Mouse (Mus musculus): ENCODE data around the gene Sowaha. TPM values are rescaled to one million over a fixed set of nuclear protein-coding genes. Genes with fewer than 3 reads are reported as not detected.

The Sowaha gene
- polyA plus RNA-seq, 1 experiment from 2014 or later, result 0.25 TPM

DNA sequence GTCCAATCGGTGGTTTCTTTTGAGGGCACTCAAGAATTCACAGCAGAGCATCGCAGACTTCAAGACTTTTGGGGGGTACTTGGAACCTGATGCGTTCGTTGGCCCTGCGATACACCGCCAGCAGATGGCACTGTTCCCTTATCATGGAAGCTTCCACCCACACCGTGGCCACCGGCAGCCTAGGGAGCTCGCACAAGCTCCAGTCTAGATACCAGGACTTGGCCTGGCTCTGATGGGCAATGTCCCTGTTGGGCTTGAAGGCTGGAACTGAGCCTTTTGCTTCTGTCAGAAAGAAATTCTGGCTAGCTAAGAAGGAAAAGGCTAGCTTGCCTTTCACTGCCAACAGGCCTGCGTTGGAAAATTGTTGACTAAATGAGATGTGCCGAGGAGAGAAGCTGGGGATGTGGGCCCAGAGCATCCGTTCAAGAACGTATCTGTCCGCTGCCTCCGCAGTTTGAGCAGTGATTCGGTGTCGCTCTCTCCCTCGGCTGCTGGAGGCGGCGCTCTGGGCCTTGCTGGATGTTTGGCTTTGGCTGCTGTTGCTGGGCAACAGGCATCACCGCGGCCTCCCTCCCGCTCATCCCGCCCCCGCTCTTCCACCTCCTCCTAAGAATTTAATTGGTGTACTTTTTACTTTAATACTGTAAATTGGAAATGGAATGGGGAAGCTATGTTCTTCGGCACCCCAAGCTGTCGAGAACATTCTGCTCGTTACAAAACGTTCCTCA lies 9.9 kb downstream of the Sowaha start, which contains the start of gene Gm9837:
Gm9837 (minus strand) TSS at position 512 of the 728 bp plus-strand sequence.
- DNase-seq (ENCODE audit: low spot score), result peak; percentile 97
- Histone ChIP-seq H3K27ac (ENCODE audit: low read depth, low read length) (no peak within 1 kb of the TSS), H3K4me3 (ENCODE audit: low read depth, low read length) (no peak within 1 kb of the TSS), H3K9me3 (ENCODE audit: control insufficient read depth, low read length) (no peaks in the 10 kb centered on the region), H3K9ac (ENCODE audit: low read depth, low read length) (no peak within 1 kb of the TSS), H3K4me2 (replicated peaks; ENCODE audit: low read depth, low read length) (peak within 1 kb of the TSS; percentile 25), H3K36me3 (ENCODE audit: control insufficient read depth, insufficient read depth, low read length) (no peaks in the 10 kb centered on the region), H3K4me1 (replicated peaks; ENCODE audit: control insufficient read depth, insufficient read depth, low read length) (peaks cover 6% of the 10 kb centered on the region; the same call in 1 of the 2 replicates), H3K27me3 (ENCODE audit: control insufficient read depth, insufficient read depth, low read length) (peaks cover 39% of the 10 kb centered on the region)
- WGBS, result 3% methylated on average over 29 of the region's 29 CpGs
- peak; percentile 81 for ATAC-seq (ENCODE audit: low FRiP score)

DNA sequence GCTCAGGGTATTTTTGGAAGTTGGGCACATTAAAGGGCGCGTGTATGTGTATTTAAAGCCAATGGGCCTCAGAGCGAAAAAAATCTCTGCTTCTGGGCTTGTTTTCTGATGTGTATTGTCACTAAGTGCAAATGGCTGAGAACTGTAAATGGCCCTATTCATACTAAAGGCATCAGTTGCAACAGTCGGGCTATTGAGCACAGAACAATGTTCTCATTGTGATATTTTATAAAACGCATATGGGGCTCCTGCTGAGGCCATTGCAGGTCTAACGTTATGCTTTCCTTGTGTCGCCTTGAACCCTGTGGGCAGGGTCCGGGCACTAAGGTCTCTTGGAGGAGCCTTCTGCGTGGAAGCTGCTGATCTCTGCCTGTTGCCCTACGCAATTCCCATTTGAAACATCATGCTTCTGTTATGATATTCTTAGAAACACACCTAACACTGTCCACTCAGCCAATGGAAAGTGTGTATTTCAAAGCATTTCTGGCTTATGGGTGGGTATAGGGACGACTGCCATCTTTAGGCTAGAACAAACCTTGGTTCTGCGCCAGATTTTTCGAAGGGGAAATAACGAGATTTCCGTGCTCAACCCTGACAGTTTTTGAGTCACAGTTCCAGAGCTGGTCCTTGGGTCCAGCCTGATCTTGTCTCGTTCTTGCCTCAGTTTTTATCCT lies 10.6 kb downstream of the Sowaha start:
- Histone ChIP-seq H3K27me3 (ENCODE audit: control insufficient read depth, insufficient read depth, low read length) (peaks cover 46% of the 10 kb centered on the region), H3K4me2 (replicated peaks; ENCODE audit: low read depth, low read length) (no peak overlapping the region; the same call in 1 of the 2 replicates), H3K4me3 (ENCODE audit: low read depth, low read length) (no peak overlapping the region), H3K36me3 (ENCODE audit: control insufficient read depth, insufficient read depth, low read length) (no peaks in the 10 kb centered on the region), H3K9me3 (ENCODE audit: control insufficient read depth, low read length) (no peaks in the 10 kb centered on the region), H3K4me1 (replicated peaks; ENCODE audit: control insufficient read depth, insufficient read depth, low read length) (peaks cover 6% of the 10 kb centered on the region; the same call in 1 of the 2 replicates), H3K9ac (ENCODE audit: low read depth, low read length) (no peak overlapping the region), H3K27ac (ENCODE audit: low read depth, low read length) (no peak overlapping the region)
- ATAC-seq (ENCODE audit: low FRiP score) (no peak), DNase-seq (ENCODE audit: low spot score) (no peak)
- 40% methylated on average over 16 of the region's 16 CpGs for WGBS

DNA sequence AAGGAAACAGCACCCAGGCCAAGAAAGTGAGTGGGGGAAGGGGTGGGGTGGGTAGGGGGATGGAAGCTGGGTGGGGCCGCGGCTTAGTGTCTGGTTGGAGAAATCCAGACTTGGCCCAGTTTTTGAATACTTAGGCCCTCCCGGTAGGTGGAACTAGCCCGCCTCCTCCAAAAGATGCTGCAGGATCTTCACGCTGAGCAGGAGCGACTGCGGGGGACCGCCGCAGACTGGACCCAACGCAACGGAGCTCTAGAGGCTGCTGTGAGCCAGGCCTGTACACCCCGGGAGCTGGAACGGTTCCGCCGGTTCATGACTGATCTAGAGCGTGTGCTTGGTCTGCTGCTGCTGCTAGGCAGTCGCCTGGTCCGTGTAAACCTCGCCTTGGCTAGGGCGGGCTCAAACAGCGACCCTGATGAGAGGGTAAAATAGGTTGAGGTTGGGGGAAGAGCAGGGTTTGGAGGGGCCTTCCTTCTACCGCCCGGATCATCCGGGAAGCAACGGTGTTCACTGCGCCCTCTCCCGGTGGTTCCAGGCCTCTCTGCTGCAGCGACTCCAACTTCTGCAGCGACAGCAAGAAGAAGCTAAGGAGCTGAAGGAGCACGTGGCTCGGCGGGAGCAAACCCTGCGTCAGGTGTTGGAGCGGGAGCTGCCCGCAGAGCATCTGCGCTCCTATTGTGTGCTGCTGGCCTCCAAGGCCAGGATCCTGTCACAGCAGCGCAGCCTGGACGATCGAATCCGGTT lies 13.7 kb downstream of the Sowaha start:
- peaks cover 66% of the 10 kb centered on the region for H3K27me3 ChIP-seq (ENCODE audit: control insufficient read depth, insufficient read depth, low read length)
- peak overlapping the region; percentile 40 for H3K4me2 ChIP-seq (replicated peaks; ENCODE audit: low read depth, low read length)
- no peaks in the 10 kb centered on the region for H3K36me3 ChIP-seq (ENCODE audit: control insufficient read depth, insufficient read depth, low read length)
- H3K4me3 ChIP-seq (ENCODE audit: low read depth, low read length), result peak overlapping the region; percentile 25
- no peak overlapping the region for H3K27ac ChIP-seq (ENCODE audit: low read depth, low read length)
- WGBS, result 3% methylated on average over 40 of the region's 40 CpGs
- no peaks in the 10 kb centered on the region for H3K9me3 ChIP-seq (ENCODE audit: control insufficient read depth, low read length)
- peak overlapping the region; percentile 56 for H3K9ac ChIP-seq (ENCODE audit: low read depth, low read length)
- H3K4me1 ChIP-seq (replicated peaks; ENCODE audit: control insufficient read depth, insufficient read depth, low read length), result peaks cover 10% of the 10 kb centered on the region
- ATAC-seq (ENCODE audit: low FRiP score) (peak; percentile 21; the same call in 1 of the 2 replicates), DNase-seq (ENCODE audit: low spot score) (peak; percentile 89)

DNA sequence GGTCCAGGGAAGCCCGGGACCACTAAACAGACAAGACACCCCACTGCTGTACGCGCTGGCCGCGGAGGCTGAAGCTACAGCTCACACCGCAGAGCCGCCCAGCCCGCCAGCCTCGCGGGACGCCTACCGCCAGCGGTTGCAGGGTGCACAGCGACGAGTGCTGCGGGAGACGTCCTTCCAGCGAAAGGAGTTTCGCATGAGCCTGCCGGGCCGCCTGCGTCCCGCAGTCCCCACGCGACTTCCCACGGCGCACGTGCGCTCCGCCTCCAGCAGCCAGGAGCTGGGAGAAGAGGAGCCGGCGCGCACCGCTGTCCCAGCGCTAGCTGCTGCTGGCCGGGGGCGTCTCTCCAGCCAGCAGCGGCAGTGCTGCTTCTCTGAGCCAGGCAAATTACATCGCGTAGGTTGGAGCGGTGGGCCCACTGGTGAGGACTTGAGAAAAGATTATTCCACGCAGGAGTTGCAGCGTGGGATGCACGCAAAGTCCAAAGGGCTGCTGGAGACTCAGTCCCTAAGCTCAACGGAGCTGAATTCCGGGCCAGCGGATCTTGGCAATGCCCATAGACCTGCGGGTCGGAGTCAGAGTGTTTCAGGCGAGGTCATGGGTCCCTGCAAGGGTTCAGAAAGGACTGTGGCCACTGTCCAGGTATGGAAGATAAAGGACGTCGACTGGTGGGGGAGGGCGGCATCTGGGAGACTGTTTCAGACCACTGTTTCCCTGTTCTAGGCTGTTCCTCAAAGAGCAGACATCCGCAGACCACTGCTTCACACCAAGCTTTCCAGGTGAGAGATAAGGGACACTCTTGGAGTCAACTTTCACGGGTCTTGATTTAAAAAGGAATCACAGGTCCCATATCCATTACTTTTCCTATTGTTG lies 16.3 kb downstream of the Sowaha start:
- ATAC-seq (ENCODE audit: low FRiP score) (no peak), DNase-seq (ENCODE audit: low spot score) (peak; percentile 60)
- Histone ChIP-seq H3K4me1 (replicated peaks; ENCODE audit: control insufficient read depth, insufficient read depth, low read length) (peaks cover 4% of the 10 kb centered on the region), H3K9me3 (ENCODE audit: control insufficient read depth, low read length) (no peaks in the 10 kb centered on the region), H3K27me3 (ENCODE audit: control insufficient read depth, insufficient read depth, low read length) (peaks cover 64% of the 10 kb centered on the region), H3K4me3 (ENCODE audit: low read depth, low read length) (peak overlapping the region; percentile 38), H3K27ac (ENCODE audit: low read depth, low read length) (no peak overlapping the region), H3K36me3 (ENCODE audit: control insufficient read depth, insufficient read depth, low read length) (no peaks in the 10 kb centered on the region), H3K4me2 (replicated peaks; ENCODE audit: low read depth, low read length) (peak overlapping the region; percentile 78), H3K9ac (ENCODE audit: low read depth, low read length) (peak overlapping the region; percentile 27; the same call in 1 of the 2 replicates)
- WGBS, result 6% methylated on average over 55 of the region's 55 CpGs

GRCm38 (mm10) chr11:53461727-53462126 lies 18.3 kb downstream of the Sowaha start:
- Histone ChIP-seq H3K27me3 (ENCODE audit: control insufficient read depth, insufficient read depth, low read length) (peaks cover 74% of the 10 kb centered on the region), H3K4me3 (ENCODE audit: low read depth, low read length) (no peak overlapping the region), H3K27ac (ENCODE audit: low read depth, low read length) (no peak overlapping the region), H3K4me2 (replicated peaks; ENCODE audit: low read depth, low read length) (no peak overlapping the region), H3K36me3 (ENCODE audit: control insufficient read depth, insufficient read depth, low read length) (no peaks in the 10 kb centered on the region), H3K9me3 (ENCODE audit: control insufficient read depth, low read length) (no peaks in the 10 kb centered on the region), H3K9ac (ENCODE audit: low read depth, low read length) (no peak overlapping the region), H3K4me1 (replicated peaks; ENCODE audit: control insufficient read depth, insufficient read depth, low read length) (peaks cover 4% of the 10 kb centered on the region)
- WGBS, result 21% methylated on average over 5 of the region's 5 CpGs
- ATAC-seq (ENCODE audit: low FRiP score), result no peak
- DNase-seq (ENCODE audit: low spot score), result no peak

DNA sequence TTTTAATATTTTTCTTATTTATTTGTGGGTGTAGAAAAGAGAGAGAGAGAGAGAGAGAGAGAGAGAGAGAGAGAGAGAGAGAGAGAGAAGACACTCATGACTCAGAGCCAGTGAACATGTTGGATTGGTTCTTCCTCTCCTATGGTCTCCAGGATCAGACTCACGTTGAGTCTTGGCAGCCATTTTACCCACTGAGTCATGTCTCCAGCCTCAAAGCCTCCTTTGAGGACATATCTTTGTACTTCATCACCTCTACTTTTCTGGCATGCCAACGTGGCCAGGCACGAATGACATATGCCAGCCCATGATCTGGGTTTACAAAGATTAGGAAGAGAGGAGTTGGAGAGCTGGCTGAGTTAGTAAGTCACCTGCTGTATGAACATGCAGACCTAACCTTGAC lies 19.9 kb downstream of the Sowaha start:
- H3K27me3 ChIP-seq (ENCODE audit: control insufficient read depth, insufficient read depth, low read length), result peaks cover 63% of the 10 kb centered on the region
- ATAC-seq (ENCODE audit: low FRiP score) (no peak), DNase-seq (ENCODE audit: low spot score) (no peak)
- H3K4me1 ChIP-seq (replicated peaks; ENCODE audit: control insufficient read depth, insufficient read depth, low read length), result peaks cover 4% of the 10 kb centered on the region
- no peak overlapping the region for H3K9ac ChIP-seq (ENCODE audit: low read depth, low read length)
- H3K4me3 ChIP-seq (ENCODE audit: low read depth, low read length), result no peak overlapping the region
- H3K4me2 ChIP-seq (replicated peaks; ENCODE audit: low read depth, low read length), result no peak overlapping the region
- 80% methylated on average over 3 of the region's 3 CpGs for WGBS
- H3K36me3 ChIP-seq (ENCODE audit: control insufficient read depth, insufficient read depth, low read length), result no peaks in the 10 kb centered on the region
- no peak overlapping the region for H3K27ac ChIP-seq (ENCODE audit: low read depth, low read length)
- H3K9me3 ChIP-seq (ENCODE audit: control insufficient read depth, low read length), result no peaks in the 10 kb centered on the region

DNA sequence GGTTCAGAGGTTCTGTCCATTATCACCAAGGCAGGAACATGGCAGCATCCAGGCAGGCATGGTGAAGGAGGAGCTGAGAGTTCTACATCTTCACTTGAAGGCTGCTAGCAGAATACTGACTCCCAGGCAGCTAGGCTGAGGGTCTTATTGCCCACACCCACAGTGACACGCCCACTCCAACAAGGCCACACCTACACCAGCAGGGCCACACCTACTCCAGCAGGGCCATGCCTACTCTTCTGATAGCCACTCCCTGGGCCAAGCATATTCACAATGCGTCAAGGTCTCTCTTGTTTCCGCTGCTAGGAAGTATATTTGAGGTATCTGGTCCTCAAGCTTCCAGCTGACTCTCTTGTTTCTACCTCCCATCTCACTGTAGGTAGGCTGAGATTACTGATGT lies 21.1 kb downstream of the Sowaha start:
- no peak overlapping the region for H3K4me2 ChIP-seq (replicated peaks; ENCODE audit: low read depth, low read length)
- ATAC-seq (ENCODE audit: low FRiP score) (no peak), DNase-seq (ENCODE audit: low spot score) (no peak)
- H3K9ac ChIP-seq (ENCODE audit: low read depth, low read length), result no peak overlapping the region
- no peak overlapping the region for H3K27ac ChIP-seq (ENCODE audit: low read depth, low read length)
- peaks cover 4% of the 10 kb centered on the region for H3K4me1 ChIP-seq (replicated peaks; ENCODE audit: control insufficient read depth, insufficient read depth, low read length)
- H3K27me3 ChIP-seq (ENCODE audit: control insufficient read depth, insufficient read depth, low read length), result peaks cover 52% of the 10 kb centered on the region
- H3K9me3 ChIP-seq (ENCODE audit: control insufficient read depth, low read length), result no peaks in the 10 kb centered on the region
- H3K4me3 ChIP-seq (ENCODE audit: low read depth, low read length), result no peak overlapping the region
- 63% methylated on average over 3 of the region's 3 CpGs for WGBS
- no peaks in the 10 kb centered on the region for H3K36me3 ChIP-seq (ENCODE audit: control insufficient read depth, insufficient read depth, low read length)

- H3K9ac ChIP-seq (ENCODE audit: low read depth, low read length), result peak overlapping the region; percentile 53
- H3K27me3 ChIP-seq (ENCODE audit: control insufficient read depth, insufficient read depth, low read length), result peaks cover 36% of the 10 kb centered on the region
- peak overlapping the region; percentile 38 for H3K4me3 ChIP-seq (ENCODE audit: low read depth, low read length)
- H3K36me3 ChIP-seq (ENCODE audit: control insufficient read depth, insufficient read depth, low read length), result no peaks in the 10 kb centered on the region
- DNase-seq (ENCODE audit: low spot score), result peak; percentile 44
- ATAC-seq (ENCODE audit: low FRiP score), result no peak
- H3K9me3 ChIP-seq (ENCODE audit: control insufficient read depth, low read length), result no peaks in the 10 kb centered on the region
- peak overlapping the region; percentile 86 for H3K4me2 ChIP-seq (replicated peaks; ENCODE audit: low read depth, low read length)
- WGBS, result 9% methylated on average over 24 of the region's 29 CpGs
- H3K4me1 ChIP-seq (replicated peaks; ENCODE audit: control insufficient read depth, insufficient read depth, low read length), result no peaks in the 10 kb centered on the region
- H3K27ac ChIP-seq (ENCODE audit: low read depth, low read length), result no peak overlapping the region
These were observed 22.6 kb downstream of the Sowaha start for GRCm38 (mm10) chr11:53457372-53457954.
